Mouse (Mus musculus): Measurements from ENCODE around the gene Olfr772.
"Not testable (repeated sequence)": the region's sequence is repeated elsewhere in the genome, so short reads cannot be mapped to it uniquely, and the experiment has no call there.

DNA sequence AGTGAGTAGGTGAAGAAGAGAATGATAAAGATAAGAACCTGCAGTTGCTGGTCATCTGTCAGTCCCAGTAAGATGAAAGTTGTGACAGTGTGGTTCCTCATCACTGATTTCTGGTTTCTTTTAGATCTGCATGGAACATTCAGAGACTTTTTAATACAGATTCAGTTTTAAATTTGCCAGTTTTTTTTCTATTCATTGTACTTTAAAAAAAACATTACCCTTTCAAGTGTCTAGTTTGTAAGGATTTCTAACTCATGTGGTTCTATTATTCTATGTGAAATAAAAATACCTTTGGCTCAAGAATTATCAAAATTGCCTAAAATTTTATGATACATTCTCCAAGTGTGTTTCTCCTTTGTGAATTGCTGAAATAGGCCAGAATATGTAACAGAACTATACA, 9.6 kb upstream of the Olfr772 start, which contains the start of gene Olfr773:
- not testable (repeated sequence) for TF ChIP-seq GATA1 (IDR thresholded peaks at IDR 0.05; ENCODE audit: borderline replicate concordance, low read length); FLI1 (IDR thresholded peaks at IDR 0.05; ENCODE audit: low read length)
